Mouse (Mus musculus) CH12.LX (cell line): ENCODE data around the gene Mea1.

Experiments used
- CTCF ChIP-seq, 2 experiments: IDR thresholded peaks in 1 of 2; conservative IDR thresholded peaks in 1 of 2; 2 replicates each; pipeline ENCODE4 v1.5.1; 2011 to 2012; ENCODE audit warnings: low read depth in 2 of 2, low read length in 2 of 2, improper control_type of control experiment in 1 of 2, inconsistent platforms in 1 of 2, mild to moderate bottlenecking in 1 of 2, moderate library complexity in 1 of 2
- GABPA ChIP-seq: IDR thresholded peaks from 2 replicates; pipeline ENCODE4 v1.6.1; 2012; ENCODE audit warnings: low read depth, low read length, improper control_type of control experiment, inconsistent platforms; ENCODE audit not compliant: insufficient replicate concordance
- HCFC1 ChIP-seq: IDR thresholded peaks from 2 replicates; pipeline ENCODE4 v1.6.1; 2012; ENCODE audit warnings: low read depth, mild to moderate bottlenecking, inconsistent platforms, low read length, improper control_type of control experiment
- MAFK ChIP-seq: IDR thresholded peaks from 2 replicates; pipeline ENCODE4 v1.6.1; 2011; ENCODE audit warnings: low read length, improper control_type of control experiment; ENCODE audit not compliant: insufficient replicate concordance
- POLR2A ChIP-seq: IDR thresholded peaks from 2 replicates; pipeline ENCODE4 v1.6.1; 2011; ENCODE audit warnings: low read depth, mild to moderate bottlenecking, improper control_type of control experiment, low read length
- USF1 ChIP-seq: IDR thresholded peaks from 2 replicates; pipeline ENCODE4 v1.6.1; 2014; ENCODE audit warnings: low read depth, mild to moderate bottlenecking, inconsistent platforms, low read length, improper control_type of control experiment
- ZC3H11A ChIP-seq: IDR thresholded peaks from 2 replicates; pipeline ENCODE4 v1.6.1; 2012; ENCODE audit warnings: low read depth, mild to moderate bottlenecking, inconsistent platforms, low read length, improper control_type of control experiment
- ZNF384 ChIP-seq: IDR thresholded peaks from 2 replicates; pipeline ENCODE4 v1.6.1; 2012; ENCODE audit warnings: low read depth, low read length, improper control_type of control experiment, inconsistent platforms

DNA sequence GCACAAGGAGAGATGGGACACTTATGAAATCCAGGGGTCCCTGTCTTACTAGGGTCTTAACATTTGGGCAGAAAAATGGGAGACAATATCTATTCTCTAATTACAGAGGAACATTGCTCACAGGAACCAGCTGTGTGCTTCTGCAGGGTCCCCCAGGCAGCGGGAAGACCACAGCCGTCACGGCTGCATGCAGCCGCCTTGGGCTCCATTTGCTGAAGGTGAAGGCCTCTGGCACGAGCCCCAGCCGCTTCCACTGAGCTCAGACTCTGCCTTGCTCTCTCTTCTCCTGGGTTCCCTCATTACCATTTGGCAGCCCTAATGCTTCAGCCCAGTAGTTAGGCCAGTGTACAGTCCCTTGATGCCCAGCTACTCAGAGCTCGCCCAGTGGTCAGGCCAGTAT is 42.5 kb downstream of the Mea1 start:
- TF ChIP-seq CTCF (conservative IDR thresholded peaks at IDR 0.05 in 1 of 2, IDR thresholded peaks at IDR 0.05 in 1 of 2; ENCODE audit: low read depth in 2 of 2, low read length in 2 of 2) (no peak), MAFK (no peak), GABPA (no peak), USF1 (no peak), ZC3H11A (no peak), HCFC1 (no peak), POLR2A (no peak), ZNF384 (no peak)
